Mouse (Mus musculus) lung, embryonic 14.5 days (tissue): ENCODE measurements around the gene Erc1. TPM values are rescaled to one million over a fixed set of nuclear protein-coding genes. Genes with fewer than 3 reads are reported as not detected.
A peak's percentile ranks its signal among the peaks of the same experiment; 100 is the strongest.

Source experiments
- ATAC-seq: fragments of 200-750 bp; cut with Nextera tagmentation; 2 replicates; pipeline ENCODE4 v1.8.0; 2017; ENCODE audit warnings: mild to moderate bottlenecking, moderate TSS enrichment, moderate library complexity; ENCODE audit not compliant: insufficient read depth
- DNase-seq: peaks from one replicate; pipeline ENCODE4 v3.0.0-alpha.2; 2015
- H3K27ac ChIP-seq: fragments of 300-500 bp; sonication (generic); 2 replicates; pipeline ENCODE4 v1.5.1; 2014; ENCODE audit warnings: low read depth, mild to moderate bottlenecking, moderate library complexity
- H3K27me3 ChIP-seq: fragments of 300-500 bp; sonication (generic); 2 replicates; pipeline ENCODE4 v1.6.1; 2014; ENCODE audit warnings: low read length, control low read depth; ENCODE audit not compliant: insufficient read depth
- H3K36me3 ChIP-seq: fragments of 300-500 bp; sonication (generic); 2 replicates; pipeline ENCODE4 v1.6.1; 2014; ENCODE audit warnings: control low read depth; ENCODE audit not compliant: insufficient read depth
- H3K4me1 ChIP-seq: fragments of 300-500 bp; sonication (generic); 2 replicates; pipeline ENCODE4 v1.6.1; 2014; ENCODE audit warnings: antibody characterized with exemption, control low read depth; ENCODE audit not compliant: insufficient read depth
- H3K4me2 ChIP-seq: fragments of 300-500 bp; sonication (generic); 2 replicates; pipeline ENCODE4 v1.6.1; 2014; ENCODE audit warnings: mild to moderate bottlenecking
- H3K4me3 ChIP-seq: fragments of 300-500 bp; sonication (generic); 2 replicates; pipeline ENCODE4 v1.5.1; 2014; ENCODE audit warnings: low read depth, low read length
- H3K9ac ChIP-seq: fragments of 300-500 bp; sonication (generic); 2 replicates; pipeline ENCODE4 v1.6.1; 2014
- H3K9me3 ChIP-seq: fragments of 300-500 bp; sonication (generic); 2 replicates; pipeline ENCODE4 v1.6.1; 2016; ENCODE audit warnings: low read depth, low read length, control low read depth
- CTCF ChIP-seq: IDR thresholded peaks from 2 replicates; pipeline ENCODE4 v1.5.1; 2016; ENCODE audit warnings: antibody characterized with exemption, low read depth
- WGBS: fragments of 180-500 bp; shearing (Covaris S2); extraction: QIAGEN DNeasy Blood & Tissue Kit; methylation state at CpG from one replicate; pipeline ENCODE4 v1.1.7; 2014; 5-methylcytosine and 5-hydroxymethylcytosine counted together
- polyA plus RNA-seq: library from polyadenylated mRNA; unstranded; fragments of >200 nt; fragmentation: Nextera tagmentation; extraction: Ambion mirVana; gene quantifications from 2 replicates; pipeline ENCODE4 v1.2.1, GENCODE M21; 2014

Gene Erc1
- polyA plus RNA-seq, 1 experiment from 2014 or later, result 27.1 TPM

- ATAC-seq, result peak; percentile 78
- Histone ChIP-seq H3K4me3 (no peak overlapping the region), H3K36me3 (no peaks in the 10 kb centered on the region), H3K4me2 (no peak overlapping the region), H3K9ac (no peak overlapping the region), H3K4me1 (no peaks in the 10 kb centered on the region), H3K9me3 (no peaks in the 10 kb centered on the region), H3K27me3 (no peaks in the 10 kb centered on the region), H3K27ac (no peak overlapping the region)
- DNase-seq, result peak; percentile 85
- WGBS, result 43% methylated on average over 9 of the region's 9 CpGs
- TF ChIP-seq CTCF, result no peak
Measured at GRCm38 (mm10) chr6:119533170-119533709, 314.7 kb downstream of the Erc1 start.

- ATAC-seq (no peak), DNase-seq (no peak)
- Histone ChIP-seq H3K4me2 (no peak overlapping the region), H3K4me1 (no peaks in the 10 kb centered on the region), H3K27ac (no peak overlapping the region), H3K36me3 (no peaks in the 10 kb centered on the region), H3K27me3 (no peaks in the 10 kb centered on the region), H3K9me3 (no peaks in the 10 kb centered on the region), H3K4me3 (no peak overlapping the region), H3K9ac (no peak overlapping the region)
- 78% methylated on average over 3 of the region's 3 CpGs for WGBS
- no peak for TF ChIP-seq CTCF
Measured at GRCm38 (mm10) chr6:119529659-119530058, 318.3 kb downstream of the Erc1 start.

GRCm38 (mm10) chr6:119526498-119526897 lies 321.5 kb downstream of the Erc1 start:
- Histone ChIP-seq H3K4me2 (no peak overlapping the region), H3K9ac (no peak overlapping the region), H3K4me3 (no peak overlapping the region), H3K4me1 (0 out of 2 replicates have a peak, but pooled peaks cover 4% of the 10 kb centered on the region), H3K9me3 (no peaks in the 10 kb centered on the region), H3K27ac (no peak overlapping the region), H3K36me3 (no peaks in the 10 kb centered on the region), H3K27me3 (no peaks in the 10 kb centered on the region)
- DNase-seq (no peak), ATAC-seq (no peak)
- no peak for TF ChIP-seq CTCF
- WGBS, result 55% methylated on average over 5 of the region's 5 CpGs

- H3K4me2 ChIP-seq, result no peak overlapping the region
- H3K4me1 ChIP-seq, result 0 out of 2 replicates have a peak, but pooled peaks cover 4% of the 10 kb centered on the region
- H3K9ac ChIP-seq, result no peak overlapping the region
- no peak overlapping the region for H3K4me3 ChIP-seq
- H3K27me3 ChIP-seq, result no peaks in the 10 kb centered on the region
- ATAC-seq (no peak), DNase-seq (no peak)
- H3K9me3 ChIP-seq, result no peaks in the 10 kb centered on the region
- no peak overlapping the region for H3K27ac ChIP-seq
- no peak for TF ChIP-seq CTCF
- no peaks in the 10 kb centered on the region for H3K36me3 ChIP-seq
- 40% methylated on average over 3 of the region's 3 CpGs for WGBS
Measured at GRCm38 (mm10) chr6:119521931-119522391, 326.0 kb downstream of the Erc1 start.

- no peak for DNase-seq
- Histone ChIP-seq H3K4me3 (no peak overlapping the region), H3K4me2 (no peak overlapping the region), H3K9ac (no peak overlapping the region), H3K4me1 (0 out of 2 replicates have a peak, but pooled peaks cover 4% of the 10 kb centered on the region), H3K27ac (no peak overlapping the region), H3K36me3 (no peaks in the 10 kb centered on the region), H3K27me3 (no peaks in the 10 kb centered on the region), H3K9me3 (no peaks in the 10 kb centered on the region)
- WGBS, result 75% methylated on average over 3 of the region's 3 CpGs
- no peak for ATAC-seq
- no peak; the same call in 1 of the 2 replicates for TF ChIP-seq CTCF
Measured at GRCm38 (mm10) chr6:119521482-119521900, 326.5 kb downstream of the Erc1 start.

Other genes starting within 250 kb of the Erc1 start
- 18.5 and 22.8 TPM in 2 replicates for gene Rad52, start 54.5 kb upstream of the Erc1 start, polyA plus RNA-seq
- gene Wnk1, start 190.5 kb upstream of the Erc1 start, polyA plus RNA-seq, result 60.1 and 66.3 TPM in 2 replicates
- gene Ninj2, start 245.2 kb upstream of the Erc1 start, polyA plus RNA-seq, result 0.30 and 0.39 TPM in 2 replicates